Mouse (Mus musculus) cerebellum, postnatal 25 days (tissue): ENCODE measurements at regions not wholly inside any gene's neighbourhood (a gene's known extent, or its start where the extent isn't known, plus 50 kb on each side); places are given as distances from the start of the nearest gene placed in this dataset.

ENCODE experiments used
- DNase-seq, 2 experiments: peaks; one replicate each; pipeline ENCODE4 v3.0.0; 2021; ENCODE audit warnings: mixed read lengths in 2 of 2

DNA sequence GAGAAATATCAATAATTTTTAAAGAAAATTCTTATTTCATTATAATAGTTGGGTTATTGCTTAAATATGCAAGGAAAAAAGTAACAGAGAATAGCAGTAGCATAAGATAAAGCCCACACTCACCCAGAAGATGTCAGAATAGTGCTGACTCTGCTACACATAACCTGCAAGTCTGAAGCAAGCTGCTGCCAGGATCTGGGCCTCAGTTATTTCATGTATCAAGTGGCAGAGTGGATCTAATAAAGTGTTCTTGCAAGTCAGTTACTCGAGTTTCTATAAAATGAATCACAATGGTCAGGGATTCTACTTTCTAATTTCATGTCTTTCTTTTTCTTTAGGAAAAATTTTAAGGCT lies 466.2 kb downstream of the Klhl13 start:
- DNase-seq = no peak

DNA sequence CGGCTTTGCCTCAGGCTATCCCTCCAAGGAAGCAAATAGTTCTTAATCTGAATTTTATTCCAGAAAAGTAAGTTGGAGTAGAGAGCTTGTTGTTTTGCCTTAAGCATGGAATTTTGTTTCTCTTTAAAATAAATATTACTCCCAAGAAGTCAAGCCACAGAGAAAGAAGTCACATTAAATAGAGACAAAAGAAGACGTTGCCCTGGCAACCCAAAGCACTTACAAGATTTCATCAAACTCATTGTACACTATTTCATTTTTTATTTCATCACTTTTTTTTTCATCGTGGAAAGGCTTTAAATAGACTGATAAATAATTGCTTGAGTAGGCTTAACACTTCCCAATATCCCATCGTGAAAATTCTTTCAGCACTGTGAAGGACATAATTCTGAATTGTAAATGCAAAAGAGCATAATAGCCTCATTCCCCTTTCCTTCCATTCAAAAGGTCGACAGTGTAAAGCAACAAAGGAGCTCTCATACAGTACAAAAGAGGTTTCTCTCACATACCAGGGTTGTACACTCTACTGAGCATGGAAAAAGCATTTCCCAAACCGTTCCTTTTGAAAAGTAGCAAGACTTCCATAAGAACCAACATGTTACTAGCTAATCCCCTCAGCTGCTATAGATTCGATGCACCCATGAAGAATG lies 466.7 kb downstream of the Klhl13 start:
- DNase-seq = no peak

DNA sequence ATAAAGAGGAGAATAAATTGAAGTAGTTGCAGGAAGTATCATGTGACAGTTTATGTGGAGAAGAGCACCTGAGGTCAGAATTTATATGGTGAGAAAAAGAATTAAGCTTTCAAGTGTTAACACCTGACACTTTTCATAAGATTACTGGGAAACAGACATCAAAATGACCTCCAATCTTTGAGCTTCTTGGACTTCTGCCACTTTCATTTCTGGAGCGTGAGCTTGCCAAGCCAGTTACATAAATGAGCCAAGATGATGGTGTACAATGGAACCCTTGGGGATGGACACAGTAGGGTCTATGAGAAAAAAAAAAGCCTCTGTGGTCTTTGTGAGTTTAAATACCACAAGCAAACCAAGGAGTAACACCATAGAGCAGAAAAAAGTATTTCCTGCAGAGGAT lies 495.1 kb downstream of the Klhl13 start:
- DNase-seq = peak in 1 of 2 experiments; percentile 2

- no peak for DNase-seq
Measured at GRCm38 (mm10) chrX:22849522-22850495, 515.1 kb downstream of the Klhl13 start.

DNA sequence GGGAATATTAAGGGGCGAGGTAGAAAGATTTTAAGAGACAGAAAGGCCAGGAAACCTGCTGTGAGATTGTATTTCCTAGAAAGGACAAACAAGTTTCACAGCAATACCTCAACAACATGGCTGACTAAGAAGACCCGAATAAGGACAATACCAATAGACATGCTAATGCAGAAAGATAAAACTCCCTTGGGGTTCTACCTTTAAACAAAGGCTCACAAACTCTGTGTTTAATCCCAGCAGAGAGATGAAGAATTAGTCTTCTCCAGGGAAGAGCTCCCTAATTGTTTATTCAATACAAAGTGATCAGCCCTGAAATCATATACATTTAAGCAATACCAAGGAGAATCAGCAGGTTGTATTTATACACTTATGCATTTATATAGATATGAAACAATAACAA lies 516.1 kb downstream of the Klhl13 start:
- DNase-seq = no peak

- DNase-seq = no peak
Measured at GRCm38 (mm10) chrX:22833226-22833625, 531.7 kb downstream of the Klhl13 start.

- no peak for DNase-seq
Measured at GRCm38 (mm10) chrX:22805184-22805583, 559.7 kb downstream of the Klhl13 start.

GRCm38 (mm10) chrX:22769971-22770530 lies 594.8 kb downstream of the Klhl13 start:
- no peak for DNase-seq

DNA sequence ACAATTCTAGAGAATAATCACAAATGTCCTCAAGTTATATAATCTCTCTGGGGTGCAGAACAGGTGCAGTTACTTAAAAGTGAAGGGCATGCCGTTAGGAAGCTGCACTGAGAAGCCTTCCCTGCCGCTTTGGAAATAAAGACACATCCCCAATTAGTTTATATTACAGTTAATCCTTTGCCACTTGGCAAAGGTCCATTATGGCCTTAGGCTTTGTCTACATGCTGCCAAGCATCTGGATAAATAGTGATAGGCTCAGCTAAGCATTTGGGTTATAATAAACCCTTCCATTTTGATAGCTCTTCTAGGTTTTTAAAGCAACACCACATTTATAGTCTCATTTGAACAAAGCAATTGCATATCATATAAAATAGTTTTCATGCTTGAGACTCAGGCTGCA lies 625.6 kb downstream of the Klhl13 start:
- DNase-seq = no peak

DNA sequence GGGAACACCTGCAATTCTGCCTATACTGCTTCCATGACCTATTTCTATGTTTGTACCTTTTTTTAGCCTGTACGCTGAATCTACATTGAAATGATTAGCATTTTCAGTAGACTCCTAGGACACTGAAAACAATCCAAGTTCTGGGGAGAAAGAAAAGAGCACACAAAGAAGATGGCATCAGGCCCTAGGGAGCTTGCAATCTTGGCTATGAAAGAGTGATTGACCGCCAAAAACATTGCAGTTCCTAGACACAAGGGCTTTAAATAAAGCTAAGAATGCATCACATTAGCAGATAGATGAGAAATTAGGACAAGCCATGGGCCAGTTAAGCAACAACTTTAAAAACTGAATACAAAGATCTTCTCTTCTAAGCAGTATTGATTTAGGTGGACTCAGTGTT lies 666.7 kb downstream of the Klhl13 start:
- peak in 1 of 2 experiments; percentile 1 for DNase-seq

DNA sequence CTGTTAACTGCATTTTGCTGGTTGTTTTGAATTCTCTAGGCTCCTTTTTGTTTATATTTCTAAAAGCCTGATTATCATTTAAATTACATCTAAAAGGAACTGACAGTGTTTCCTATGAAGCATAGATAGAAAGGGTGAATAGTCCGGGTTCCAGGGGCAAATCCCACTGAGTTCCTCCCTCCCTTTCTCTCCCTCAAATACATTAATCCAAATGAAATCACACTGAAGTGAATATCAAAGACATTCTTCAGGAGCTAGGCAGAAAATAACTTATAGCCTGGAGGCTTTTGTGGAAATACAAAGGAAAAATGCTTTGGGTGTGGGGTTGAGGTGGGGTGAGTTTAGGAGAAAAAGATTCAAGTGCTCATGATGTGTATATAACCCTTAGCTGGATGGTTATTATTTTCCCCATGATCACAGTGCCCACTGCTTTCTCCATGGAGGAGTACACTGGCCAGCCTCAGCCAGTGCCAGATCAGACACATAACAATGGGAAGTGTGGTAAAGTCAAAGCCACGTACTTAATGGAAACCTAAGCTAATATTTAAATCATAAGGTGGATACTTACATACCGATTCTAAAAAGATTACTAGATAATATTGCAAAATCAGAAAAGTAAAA lies 707.0 kb downstream of the Klhl13 start:
- DNase-seq = no peak
